Mouse (Mus musculus) bone marrow, adult 2 months (tissue): ENCODE measurements around the gene Sim2.

Source experiments
- CTCF ChIP-seq: fragments of 200-500 bp; IDR thresholded peaks from 2 replicates; pipeline ENCODE4 v1.5.1; 2011; ENCODE audit warnings: low read length, control low read depth; ENCODE audit not compliant: control insufficient read depth, insufficient read depth
- POLR2A ChIP-seq: fragments of 200-500 bp; IDR thresholded peaks from 2 replicates; pipeline ENCODE4 v1.6.1; 2011; ENCODE audit warnings: low read depth, mild to moderate bottlenecking, control low read depth, low read length, borderline replicate concordance; ENCODE audit not compliant: control insufficient read depth

- TF ChIP-seq CTCF (no peak), POLR2A (no peak)
These were observed 2.2 kb downstream of the Sim2 start for GRCm38 (mm10) chr16:94086701-94087569.
